Mouse (Mus musculus): Measurements from ENCODE around the gene H2-M10.1.
"Not testable (repeated sequence)": the region's sequence is repeated elsewhere in the genome, so short reads cannot be mapped to it uniquely, and the experiment has no call there.

DNA sequence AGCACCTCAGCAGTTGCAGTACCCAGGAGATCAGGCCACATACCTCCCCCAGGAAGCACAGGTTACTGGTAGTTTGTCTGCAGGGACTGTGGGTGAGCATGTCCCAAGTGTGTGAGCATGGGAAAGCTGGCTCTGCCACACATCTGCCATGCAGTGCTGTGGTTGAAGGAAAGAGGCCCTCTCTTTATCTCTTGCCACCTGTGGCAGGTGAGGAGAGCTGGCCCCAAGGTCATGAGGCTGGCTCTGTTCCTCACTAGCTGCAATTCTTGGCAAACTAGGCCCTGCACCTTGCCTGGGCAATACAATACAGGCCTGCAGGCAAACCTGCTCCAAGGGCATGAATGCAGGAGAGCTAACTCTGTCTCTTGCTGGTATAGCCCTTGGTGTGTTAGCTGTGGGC is 36.4 kb upstream of the H2-M10.1 start:
- TF ChIP-seq CTCF, EP300 (IDR thresholded peaks at IDR 0.05; ENCODE audit: low read depth): not testable (repeated sequence)
